Mouse (Mus musculus) lung, embryonic 16.5 days (tissue): ENCODE measurements around the gene Ccdc152. TPM values are rescaled to one million over a fixed set of nuclear protein-coding genes. Genes with fewer than 3 reads are reported as not detected.

ENCODE experiments used
- ATAC-seq: fragments of 200-750 bp; cut with Nextera tagmentation; 2 replicates; pipeline ENCODE4 v1.8.0; 2017; ENCODE audit warnings: low read depth, mild to moderate bottlenecking, moderate library complexity
- H3K27ac ChIP-seq: fragments of 300-500 bp; sonication (generic); 2 replicates; pipeline ENCODE4 v1.5.1; 2014; ENCODE audit warnings: mild to moderate bottlenecking, control low read depth, low read length
- H3K27me3 ChIP-seq: fragments of 300-500 bp; sonication (generic); 2 replicates; pipeline ENCODE4 v1.6.1; 2014; ENCODE audit warnings: low read depth, low read length, mixed read lengths; ENCODE audit not compliant: control insufficient read depth, insufficient read depth
- H3K36me3 ChIP-seq: fragments of 300-500 bp; sonication (generic); 2 replicates; pipeline ENCODE4 v1.6.1; 2014; ENCODE audit warnings: low read length; ENCODE audit not compliant: control insufficient read depth, insufficient read depth
- H3K4me1 ChIP-seq: fragments of 300-500 bp; sonication (generic); replicated peaks from 2 replicates; pipeline ENCODE4 v1.6.1; 2014; ENCODE audit warnings: low read length, mixed read lengths; ENCODE audit not compliant: control insufficient read depth, insufficient read depth
- H3K4me2 ChIP-seq: fragments of 300-500 bp; sonication (generic); 2 replicates; pipeline ENCODE4 v1.6.1; 2014; ENCODE audit warnings: low read depth, low read length, control low read depth
- H3K4me3 ChIP-seq: fragments of 300-500 bp; sonication (generic); 2 replicates; pipeline ENCODE4 v1.5.1; 2014; ENCODE audit warnings: mild to moderate bottlenecking, low read length, control low read depth
- H3K9ac ChIP-seq: fragments of 300-500 bp; sonication (generic); 2 replicates; pipeline ENCODE4 v1.6.1; 2014; ENCODE audit warnings: low read length, control low read depth
- H3K9me3 ChIP-seq: fragments of 300-500 bp; sonication (generic); 2 replicates; pipeline ENCODE4 v1.6.1; 2016; ENCODE audit warnings: low read length; ENCODE audit not compliant: control insufficient read depth
- WGBS: fragments of 180-500 bp; shearing (Covaris S2); extraction: QIAGEN DNeasy Blood & Tissue Kit; methylation state at CpG from one replicate; pipeline ENCODE4 v1.1.7; 2014; 5-methylcytosine and 5-hydroxymethylcytosine counted together
- polyA plus RNA-seq: library from polyadenylated mRNA; unstranded; fragments of >200 nt; fragmentation: Nextera tagmentation; extraction: Ambion mirVana; gene quantifications from 2 replicates; pipeline ENCODE4 v1.2.1, GENCODE M21; 2015

The Ccdc152 gene
- polyA plus RNA-seq, 1 experiment from 2014 or later, result 0.28 TPM

GRCm38 (mm10) chr15:3290435-3290834, 12.9 kb downstream of the Ccdc152 start:
- H3K4me1 ChIP-seq, result no peaks in the 10 kb centered on the region
- WGBS, result 83% methylated on average over 3 of the region's 3 CpGs

DNA sequence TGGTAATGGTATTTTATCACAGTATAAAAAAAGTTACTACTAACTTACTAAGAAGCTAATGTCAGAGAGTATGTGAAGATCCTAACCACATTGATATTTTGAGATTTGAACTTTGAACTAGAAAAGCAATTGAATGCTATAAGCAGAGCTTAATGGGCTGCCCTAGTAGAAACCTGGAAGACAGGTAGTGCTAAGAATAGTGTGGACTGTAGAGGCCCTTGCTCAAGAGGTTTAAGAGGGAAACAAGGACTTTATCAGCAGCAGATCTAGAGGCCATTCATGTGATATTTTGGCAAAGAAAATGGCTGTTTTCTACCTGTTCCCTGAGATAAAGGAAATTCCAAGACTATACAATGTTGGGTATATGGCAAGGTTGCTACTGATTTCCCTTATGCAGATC, 17.3 kb downstream of the Ccdc152 start:
- Histone ChIP-seq H3K27me3 (no peaks in the 10 kb centered on the region), H3K4me1 (no peaks in the 10 kb centered on the region), H3K9ac (no peak overlapping the region), H3K27ac (no peak overlapping the region), H3K4me2 (no peak overlapping the region), H3K36me3 (no peaks in the 10 kb centered on the region), H3K4me3 (no peak overlapping the region), H3K9me3 (no peaks in the 10 kb centered on the region)
- ATAC-seq, result peak; percentile 61; the same call in 1 of the 2 replicates

More at GRCm38 (mm10) chr15:3290435-3290834, 12.9 kb downstream of the Ccdc152 start:
- ATAC-seq, result no peak
- H3K36me3 ChIP-seq, result no peaks in the 10 kb centered on the region
- H3K9ac ChIP-seq, result no peak overlapping the region
- H3K4me2 ChIP-seq, result no peak overlapping the region
- H3K4me3 ChIP-seq, result no peak overlapping the region
- H3K27me3 ChIP-seq, result no peaks in the 10 kb centered on the region
- H3K9me3 ChIP-seq, result no peaks in the 10 kb centered on the region
- H3K27ac ChIP-seq, result no peak overlapping the region

DNA sequence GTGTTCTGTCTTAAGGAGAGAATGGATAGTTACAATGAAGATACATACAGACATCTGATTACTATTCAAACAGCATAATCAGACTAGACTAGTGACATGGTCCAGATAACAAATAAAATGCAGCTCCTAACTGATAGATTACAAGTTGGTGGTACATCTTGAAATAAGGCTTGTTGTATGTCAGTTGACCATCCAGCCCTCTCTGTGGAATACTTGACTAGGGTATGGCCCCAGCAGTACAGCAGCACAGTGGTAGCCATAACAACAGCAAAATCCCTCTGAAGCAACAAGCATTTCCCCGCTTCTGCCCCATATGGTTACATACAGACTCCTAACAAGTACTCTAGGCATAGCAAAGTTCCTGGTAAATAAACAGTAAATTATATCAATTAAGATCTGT, 21.6 kb downstream of the Ccdc152 start:
- ATAC-seq, result no peak
- H3K9ac ChIP-seq, result no peak overlapping the region
- 81% methylated on average over 1 of the region's 1 CpGs for WGBS
- no peak overlapping the region for H3K4me3 ChIP-seq
- H3K4me1 ChIP-seq, result no peaks in the 10 kb centered on the region
- no peak overlapping the region for H3K4me2 ChIP-seq
- no peak overlapping the region for H3K27ac ChIP-seq
- peaks cover 12% of the 10 kb centered on the region for H3K36me3 ChIP-seq
- H3K27me3 ChIP-seq, result no peaks in the 10 kb centered on the region
- H3K9me3 ChIP-seq, result no peaks in the 10 kb centered on the region

GRCm38 (mm10) chr15:3281216-3281615, 22.1 kb downstream of the Ccdc152 start:
- no peak for ATAC-seq

GRCm38 (mm10) chr15:3279242-3279641, 24.1 kb downstream of the Ccdc152 start:
- H3K27ac ChIP-seq, result no peak overlapping the region
- peaks cover 16% of the 10 kb centered on the region for H3K36me3 ChIP-seq
- no peaks in the 10 kb centered on the region for H3K4me1 ChIP-seq
- H3K27me3 ChIP-seq, result no peaks in the 10 kb centered on the region
- no peak for ATAC-seq
- H3K4me2 ChIP-seq, result no peak overlapping the region
- 67% methylated on average over 7 of the region's 7 CpGs for WGBS
- H3K9me3 ChIP-seq, result no peaks in the 10 kb centered on the region
- no peak overlapping the region for H3K4me3 ChIP-seq
- H3K9ac ChIP-seq, result no peak overlapping the region

More at GRCm38 (mm10) chr15:3281216-3281615, 22.1 kb downstream of the Ccdc152 start:
- H3K9me3 ChIP-seq, result no peaks in the 10 kb centered on the region
- no peak overlapping the region for H3K4me3 ChIP-seq
- H3K9ac ChIP-seq, result no peak overlapping the region
- H3K27me3 ChIP-seq, result no peaks in the 10 kb centered on the region
- H3K4me2 ChIP-seq, result no peak overlapping the region
- H3K36me3 ChIP-seq, result peaks cover 14% of the 10 kb centered on the region
- no peaks in the 10 kb centered on the region for H3K4me1 ChIP-seq
- H3K27ac ChIP-seq, result no peak overlapping the region

DNA sequence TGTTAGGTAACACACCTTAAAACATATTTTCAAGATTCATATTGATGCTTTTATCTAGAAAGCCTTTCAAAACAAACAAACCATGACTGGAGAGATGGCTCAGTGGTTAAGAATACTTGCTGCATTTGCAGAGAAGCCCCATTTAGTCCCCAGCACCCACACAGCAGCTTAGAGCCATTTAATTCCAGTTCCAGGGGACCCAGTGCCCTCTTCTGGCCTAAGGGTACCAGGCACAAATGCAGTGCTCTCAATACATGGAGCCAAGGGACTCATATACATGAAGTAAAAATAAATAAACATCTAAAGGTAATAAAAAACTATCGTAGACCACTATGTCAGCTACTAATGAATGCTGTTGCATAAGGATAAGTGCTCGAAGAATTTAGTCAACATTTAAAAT, 25.9 kb downstream of the Ccdc152 start:
- H3K27ac ChIP-seq, result no peak overlapping the region
- WGBS, result 90% methylated on average over 2 of the region's 2 CpGs
- H3K9ac ChIP-seq, result no peak overlapping the region
- H3K4me2 ChIP-seq, result no peak overlapping the region
- no peaks in the 10 kb centered on the region for H3K27me3 ChIP-seq
- H3K9me3 ChIP-seq, result no peaks in the 10 kb centered on the region
- peaks cover 16% of the 10 kb centered on the region for H3K36me3 ChIP-seq
- ATAC-seq, result no peak
- H3K4me1 ChIP-seq, result no peaks in the 10 kb centered on the region
- no peak overlapping the region for H3K4me3 ChIP-seq

DNA sequence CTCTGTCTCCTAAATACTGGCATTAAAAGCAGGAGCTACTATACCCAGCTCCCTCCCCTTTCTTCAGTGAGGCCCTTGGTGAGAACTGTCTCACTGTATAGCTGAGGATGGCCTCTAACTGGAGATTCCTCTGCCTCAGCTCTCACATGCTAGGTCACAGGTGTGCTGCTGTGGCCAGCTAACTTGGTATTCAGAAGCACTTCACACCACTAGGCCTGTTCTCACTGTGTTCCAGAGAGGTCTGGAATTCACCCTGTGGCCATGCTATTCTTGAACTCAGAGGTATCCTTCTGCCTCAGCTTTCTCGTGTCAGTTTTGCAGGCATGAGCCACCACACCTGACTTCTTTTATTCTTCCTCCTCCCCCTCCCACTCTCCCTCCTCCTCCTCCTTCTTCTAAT, 30.1 kb downstream of the Ccdc152 start:
- no peak for ATAC-seq

GRCm38 (mm10) chr15:3271216-3271615, 32.1 kb downstream of the Ccdc152 start:
- Histone ChIP-seq H3K4me3 (peak overlapping the region; percentile 50), H3K36me3 (peaks cover 2% of the 10 kb centered on the region; the same call in 1 of the 2 replicates), H3K9me3 (no peaks in the 10 kb centered on the region), H3K27ac (no peak overlapping the region; the same call in 1 of the 2 replicates), H3K27me3 (no peaks in the 10 kb centered on the region), H3K4me2 (peak overlapping the region; percentile 52), H3K4me1 (peaks cover 12% of the 10 kb centered on the region), H3K9ac (peak overlapping the region; percentile 59)
- ATAC-seq, result peak; percentile 39
- WGBS, result 28% methylated on average over 6 of the region's 6 CpGs

More for the DNA sequence above, 30.1 kb downstream of the Ccdc152 start:
- Histone ChIP-seq H3K4me2 (no peak overlapping the region), H3K27me3 (no peaks in the 10 kb centered on the region), H3K4me3 (no peak overlapping the region), H3K9ac (no peak overlapping the region), H3K27ac (no peak overlapping the region), H3K4me1 (peaks cover 11% of the 10 kb centered on the region), H3K36me3 (peaks cover 11% of the 10 kb centered on the region), H3K9me3 (no peaks in the 10 kb centered on the region)
- WGBS, result 70% methylated on average over 1 of the region's 1 CpGs

DNA sequence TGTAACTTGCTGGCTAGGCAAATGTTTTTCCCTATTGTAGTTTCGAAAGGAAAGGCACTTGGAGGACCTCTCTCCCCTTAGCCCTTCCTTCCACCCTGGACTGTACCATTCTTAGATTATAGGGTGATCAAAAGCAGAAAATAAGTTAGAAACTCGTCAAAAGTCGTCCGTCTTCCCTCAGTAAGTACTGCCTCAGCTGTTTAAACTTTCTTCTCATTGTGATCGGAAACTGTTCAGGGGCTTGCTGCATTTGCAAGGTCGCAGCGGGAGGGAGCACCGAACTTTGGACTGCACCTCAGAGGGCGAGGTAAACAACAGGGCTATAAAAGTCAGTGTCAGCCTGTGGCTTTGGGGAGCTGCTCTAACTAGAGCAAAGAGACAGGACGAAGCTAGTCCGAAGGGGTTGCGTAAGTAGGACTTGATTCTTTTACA, 32.7 kb downstream of the Ccdc152 start:
- Histone ChIP-seq H3K4me2 (peak overlapping the region; percentile 52), H3K9me3 (no peaks in the 10 kb centered on the region)
- peak; percentile 92 for ATAC-seq

More for the DNA sequence above, 32.7 kb downstream of the Ccdc152 start:
- Histone ChIP-seq H3K36me3 (peaks cover 2% of the 10 kb centered on the region; the same call in 1 of the 2 replicates), H3K4me3 (peak overlapping the region; percentile 50), H3K27ac (peak overlapping the region; percentile 89), H3K9ac (peak overlapping the region; percentile 63), H3K27me3 (no peaks in the 10 kb centered on the region), H3K4me1 (peaks cover 13% of the 10 kb centered on the region)
- 1% methylated on average over 12 of the region's 12 CpGs for WGBS
